Mouse (Mus musculus): ENCODE data around the gene Cadm3.
A peak's percentile ranks its signal among the peaks of the same experiment; 100 is the strongest.

Gene Cadm3

GRCm38 (mm10) chr1:173367356-173368046 is at the start of gene Cadm3:
Gene Cadm3 (minus strand): TSS chr1:173367695.
- DNase-seq, result no peak

- no peak for DNase-seq
Observed at GRCm38 (mm10) chr1:173414631-173415030, 47.1 kb upstream of the Cadm3 start.

GRCm38 (mm10) chr1:173411863-173412262 is 44.4 kb upstream of the Cadm3 start:
- DNase-seq, result peak; percentile 59 to 67

GRCm38 (mm10) chr1:173409066-173409465 is 41.6 kb upstream of the Cadm3 start:
- DNase-seq, result peak; percentile 64 to 72

GRCm38 (mm10) chr1:173404696-173405309 is 37.3 kb upstream of the Cadm3 start:
- no peak for DNase-seq

- DNase-seq, result peak; percentile 87 to 88
Observed at GRCm38 (mm10) chr1:173398323-173398970, 31.0 kb upstream of the Cadm3 start.

GRCm38 (mm10) chr1:173391754-173392153 is 24.3 kb upstream of the Cadm3 start:
- no peak for DNase-seq

GRCm38 (mm10) chr1:173389901-173390401 is 22.5 kb upstream of the Cadm3 start:
- no peak for DNase-seq

- DNase-seq, result no peak
Observed at GRCm38 (mm10) chr1:173389431-173389830, 21.9 kb upstream of the Cadm3 start.

GRCm38 (mm10) chr1:173381436-173381835 is 13.9 kb upstream of the Cadm3 start:
- no peak for DNase-seq

- peak; percentile 58 to 59 for DNase-seq
Observed at GRCm38 (mm10) chr1:173377380-173378112, 10.1 kb upstream of the Cadm3 start.

GRCm38 (mm10) chr1:173374020-173374419 is 6.5 kb upstream of the Cadm3 start:
- DNase-seq, result no peak

GRCm38 (mm10) chr1:173371586-173371985 is 4.1 kb upstream of the Cadm3 start:
- no peak for DNase-seq

- DNase-seq, result no peak
Observed at GRCm38 (mm10) chr1:173370456-173370855, 3.0 kb upstream of the Cadm3 start.

- DNase-seq, result no peak
Observed at GRCm38 (mm10) chr1:173369611-173370010, 2.1 kb upstream of the Cadm3 start.

GRCm38 (mm10) chr1:173366701-173367355 is 667 bp downstream of the Cadm3 start:
- no peak for DNase-seq

- no peak for DNase-seq
Observed at GRCm38 (mm10) chr1:173365970-173366409, 1.5 kb downstream of the Cadm3 start.

GRCm38 (mm10) chr1:173364125-173364800 is 3.2 kb downstream of the Cadm3 start:
- no peak for DNase-seq

- DNase-seq, result no peak
Observed at GRCm38 (mm10) chr1:173363436-173363835, 4.1 kb downstream of the Cadm3 start.

- peak; percentile 35 to 46 for DNase-seq
Observed at GRCm38 (mm10) chr1:173361651-173362050, 5.8 kb downstream of the Cadm3 start.

- DNase-seq, result no peak
Observed at GRCm38 (mm10) chr1:173359590-173360290, 7.8 kb downstream of the Cadm3 start.
